Mouse (Mus musculus): Measurements from ENCODE around the gene Ahdc1.
"Not testable (repeated sequence)": the region's sequence is repeated elsewhere in the genome, so short reads cannot be mapped to it uniquely, and the experiment has no call there.

The Ahdc1 gene

DNA sequence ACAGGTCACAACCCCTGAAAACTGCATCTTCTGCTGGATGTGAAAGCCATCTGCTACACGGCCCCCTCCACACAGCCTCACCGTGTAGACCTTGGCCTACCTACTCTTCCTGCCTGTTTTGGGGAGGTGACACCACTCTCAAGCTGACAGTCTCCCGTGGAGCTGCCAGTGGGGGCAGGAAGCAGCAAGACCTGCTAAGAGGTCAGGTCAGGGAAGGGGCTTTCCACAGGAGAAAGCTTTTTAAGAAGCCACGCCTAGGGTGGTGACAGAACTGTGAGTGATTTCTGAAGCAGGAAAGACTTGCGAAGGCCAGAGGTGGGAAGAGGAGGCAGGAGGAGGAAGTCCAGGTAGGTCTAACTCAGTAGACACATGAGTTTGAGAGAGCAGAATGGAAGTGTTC is 67.9 kb downstream of the Ahdc1 start:
- no peak for DNase-seq (ENCODE audit: low read depth, low spot score)

DNA sequence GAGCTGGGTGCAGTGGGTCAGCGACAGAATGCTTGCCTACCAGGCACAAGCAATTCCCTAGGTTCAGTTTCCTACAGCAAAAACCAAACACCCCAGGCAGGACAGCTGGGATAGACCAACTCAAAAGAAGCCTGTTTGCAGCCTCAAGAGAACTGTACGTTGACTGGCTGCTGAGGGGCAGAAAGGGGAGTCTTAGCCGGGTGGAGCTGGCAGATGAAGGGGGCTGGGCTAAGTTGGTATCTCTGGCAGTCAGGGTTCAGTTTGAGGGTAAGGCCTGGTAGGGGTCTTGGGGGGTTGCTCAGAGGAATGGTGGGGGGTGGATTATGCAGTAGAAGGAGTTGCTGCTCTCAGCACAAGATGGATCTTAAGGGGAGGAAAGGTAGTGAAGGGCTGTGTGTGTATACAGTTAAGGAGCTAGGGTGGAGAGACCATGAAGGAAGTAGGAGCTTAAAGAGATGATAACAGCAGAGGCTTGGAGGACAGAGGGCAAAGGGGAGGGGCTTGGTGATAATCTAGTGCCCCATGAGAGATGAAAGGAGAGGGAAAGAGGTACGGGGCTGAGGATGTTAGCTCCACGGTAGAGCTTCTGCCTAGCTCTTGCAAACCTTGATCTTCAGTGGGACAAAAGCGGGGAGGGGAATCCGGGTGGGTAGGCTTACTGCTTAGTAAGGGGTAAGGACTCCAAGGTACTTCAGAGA is 68.5 kb downstream of the Ahdc1 start:
- no peak for DNase-seq (ENCODE audit: low read depth, low spot score)

DNA sequence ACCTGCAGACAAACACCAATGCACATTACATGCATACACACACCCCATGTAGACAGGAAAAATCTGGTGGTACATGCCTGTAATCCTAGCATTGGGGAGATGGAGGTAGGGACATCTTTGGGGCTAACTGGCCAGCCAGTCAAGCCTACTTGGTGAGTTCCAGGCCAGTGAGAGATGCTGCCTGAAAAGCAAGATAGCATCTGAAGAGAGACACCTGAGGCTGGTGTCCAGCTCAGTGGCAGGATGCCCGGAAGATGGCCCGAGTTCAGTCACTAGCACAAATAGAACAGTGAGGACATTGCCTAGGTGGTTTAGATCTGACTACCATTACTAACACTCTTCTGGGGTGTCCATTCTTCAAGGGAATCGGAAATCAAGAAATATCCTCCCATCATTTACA is 69.8 kb downstream of the Ahdc1 start:
- DNase-seq (ENCODE audit: low read depth, low spot score): no peak

DNA sequence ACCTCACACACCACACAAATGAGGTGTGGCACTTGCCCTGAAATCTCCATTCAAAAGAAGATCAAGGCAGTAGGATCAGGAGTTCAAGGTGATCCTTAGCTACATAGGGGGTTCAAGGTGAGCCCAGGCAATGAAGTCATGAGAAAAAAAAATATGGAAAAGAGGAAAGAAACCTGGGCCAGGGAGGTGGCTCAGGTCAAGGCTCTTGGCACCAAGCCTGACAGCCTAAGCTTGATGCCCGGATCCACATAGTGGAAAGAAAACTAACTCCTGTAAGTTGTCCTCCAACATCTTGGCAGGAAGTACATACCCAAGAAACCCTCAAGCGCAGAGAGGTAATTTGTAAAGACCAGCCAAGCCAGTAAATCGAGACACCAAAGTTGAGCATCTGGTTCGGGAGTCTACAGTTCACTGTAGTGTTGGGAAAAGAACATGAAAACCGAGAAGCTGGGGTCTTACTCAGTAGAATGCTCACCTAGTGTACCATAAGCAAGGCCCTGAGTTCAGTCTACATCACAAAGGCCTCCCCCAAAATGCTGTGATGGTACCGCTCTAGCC is 71.2 kb downstream of the Ahdc1 start:
- no peak for DNase-seq (ENCODE audit: low read depth, low spot score)

DNA sequence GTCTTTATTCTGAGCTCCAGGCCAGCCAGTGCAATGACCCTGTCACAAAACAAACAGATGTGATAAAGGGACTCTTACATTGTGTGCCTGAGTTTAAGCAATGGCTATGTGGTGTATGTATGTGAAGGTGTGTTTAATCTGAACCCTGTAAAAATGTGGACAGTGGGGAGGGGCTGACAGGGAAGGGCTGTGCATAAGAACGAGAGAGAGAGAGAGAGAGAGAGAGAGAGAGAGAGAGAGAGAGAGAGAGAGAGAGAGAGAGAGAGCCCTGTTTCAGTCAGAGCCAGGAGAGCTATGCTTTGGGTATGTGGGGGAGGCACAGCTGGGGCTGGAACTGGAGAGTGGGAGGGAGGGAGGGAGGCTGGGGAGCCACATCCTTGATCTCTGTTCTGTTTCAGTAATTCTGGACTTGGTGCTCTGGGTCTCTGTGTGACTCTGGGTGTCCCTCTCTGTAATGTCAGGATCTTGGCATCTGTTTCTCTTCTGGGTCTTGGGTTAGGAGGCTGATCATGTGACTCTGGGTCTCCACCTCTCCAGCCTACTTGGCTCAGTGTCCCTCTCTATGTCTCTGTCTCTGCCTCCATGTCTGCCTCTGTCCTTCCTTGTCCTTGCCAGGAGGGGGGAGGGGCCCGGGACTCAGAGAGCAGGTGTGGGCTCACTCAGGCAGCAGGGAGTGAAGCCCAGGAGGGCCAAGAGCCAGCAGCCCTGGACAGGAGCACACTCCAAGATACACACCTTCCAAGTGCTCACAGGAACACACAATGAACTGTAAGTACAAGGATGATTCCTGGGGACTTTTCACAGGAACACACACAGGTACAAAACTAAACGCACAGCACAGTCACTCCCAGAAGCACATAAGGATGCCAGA is 73.2 kb downstream of the Ahdc1 start:
- no peak for DNase-seq (ENCODE audit: low read depth, low spot score)

DNA sequence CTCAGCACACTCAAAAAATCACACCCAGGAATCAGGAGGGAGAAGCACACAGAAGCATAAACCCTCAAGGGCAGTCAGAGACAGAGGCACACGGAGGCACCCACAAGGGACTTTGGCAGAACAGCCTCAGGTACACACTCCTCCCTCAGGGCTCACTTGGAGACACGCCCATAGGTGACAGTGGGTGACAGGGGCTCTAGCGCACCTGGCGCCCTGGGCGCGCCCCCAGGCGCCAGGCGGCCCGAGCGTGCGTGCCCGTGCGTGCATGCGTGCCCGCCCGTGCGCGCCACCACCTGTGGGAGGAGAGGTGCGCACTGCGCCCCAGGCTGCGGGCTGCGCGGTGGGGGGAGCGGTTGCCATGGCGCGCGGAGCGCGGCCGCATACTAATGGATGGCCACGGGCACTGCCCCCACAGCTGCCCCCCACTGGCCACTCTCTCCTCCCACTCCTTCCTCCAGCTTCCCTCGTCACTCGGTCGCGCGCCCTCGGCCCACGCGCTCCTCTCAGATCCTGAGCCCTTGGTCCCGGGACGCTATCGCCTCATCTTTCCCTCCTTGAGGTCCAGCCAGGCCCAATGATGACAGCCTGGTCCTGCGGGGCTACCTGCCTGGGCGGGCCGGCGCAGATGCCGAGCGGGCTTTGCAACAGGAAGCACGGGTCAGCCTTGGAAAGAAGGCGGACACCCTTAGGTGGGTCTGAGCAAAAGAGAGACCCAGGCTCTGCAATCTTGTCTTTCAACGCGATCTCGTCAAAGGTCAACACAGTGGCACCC is 74.1 kb downstream of the Ahdc1 start:
- DNase-seq (ENCODE audit: low read depth, low spot score): no peak

DNA sequence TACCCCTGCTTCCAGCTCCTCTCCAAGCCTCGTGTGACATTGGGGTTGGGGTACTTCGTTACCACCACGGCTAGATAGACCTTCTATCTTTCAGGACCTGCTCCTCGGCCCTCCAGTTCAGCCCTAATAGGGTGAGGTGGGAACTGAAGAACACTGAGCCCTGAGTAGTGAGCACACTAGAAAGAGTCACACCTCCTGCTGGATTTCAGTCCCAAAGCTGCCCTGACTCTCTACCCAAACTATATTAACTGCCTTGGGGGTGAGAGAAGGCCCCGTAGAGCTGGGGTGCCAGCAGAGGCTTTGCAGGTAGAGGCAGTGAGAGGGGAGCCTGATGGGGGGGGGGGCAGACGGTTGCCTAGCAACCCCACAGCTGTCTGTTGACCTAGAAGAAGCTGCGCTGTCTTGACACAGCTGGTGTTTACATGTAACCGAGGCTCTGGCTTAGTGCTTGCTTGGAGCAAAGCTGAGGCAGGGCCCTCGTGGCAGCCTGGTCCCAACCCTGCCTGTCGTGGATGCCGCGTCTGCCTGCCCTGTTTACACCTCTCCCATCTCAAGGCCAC is 74.8 kb downstream of the Ahdc1 start:
- no peak for DNase-seq (ENCODE audit: low read depth, low spot score)

DNA sequence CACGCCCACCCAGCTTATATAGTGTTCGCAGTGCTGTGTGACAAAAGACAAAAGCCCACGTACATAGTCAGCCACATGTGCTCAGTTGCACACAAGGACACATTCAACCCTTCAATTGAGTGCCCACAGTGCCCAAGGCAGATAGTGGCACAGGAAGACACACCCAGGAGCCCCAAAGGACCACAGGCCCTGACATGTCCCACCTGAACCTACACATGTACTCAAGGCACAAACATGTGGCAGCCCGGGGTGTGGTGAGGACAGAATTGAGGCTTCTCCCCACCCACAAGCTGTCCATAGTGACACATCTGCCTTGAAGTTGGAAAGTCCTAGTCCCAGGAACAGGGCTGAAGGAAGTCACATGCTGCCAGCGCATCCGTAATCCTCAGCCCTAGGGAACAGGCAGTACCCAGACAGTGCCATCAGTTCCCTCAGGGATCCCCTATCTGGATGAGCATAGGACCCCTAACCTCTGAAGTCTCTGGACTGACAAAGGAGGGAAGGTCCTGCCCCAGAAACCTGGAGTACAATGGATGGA is 76.2 kb downstream of the Ahdc1 start:
- no peak for DNase-seq (ENCODE audit: low read depth, low spot score)

DNA sequence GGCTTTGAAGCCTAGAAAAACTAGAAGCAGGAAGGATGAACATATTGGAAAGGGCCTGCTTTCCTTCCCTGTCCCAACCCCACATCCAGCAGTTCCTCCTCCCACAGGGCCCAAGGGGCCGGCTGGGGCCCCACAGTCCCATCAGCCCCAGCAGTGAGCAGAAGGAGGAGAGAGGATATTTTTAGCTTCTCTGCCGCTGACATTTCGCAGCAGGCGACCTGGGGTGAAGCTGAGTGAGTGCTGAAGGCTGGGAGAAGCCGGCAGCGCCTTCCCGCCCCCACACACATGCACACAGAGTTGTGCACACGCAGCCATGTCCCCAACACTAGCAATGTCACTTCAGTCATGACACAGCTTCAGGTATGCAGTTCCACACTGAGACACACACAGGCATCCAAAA is 76.8 kb downstream of the Ahdc1 start:
- no peak for DNase-seq (ENCODE audit: low read depth, low spot score)

DNA sequence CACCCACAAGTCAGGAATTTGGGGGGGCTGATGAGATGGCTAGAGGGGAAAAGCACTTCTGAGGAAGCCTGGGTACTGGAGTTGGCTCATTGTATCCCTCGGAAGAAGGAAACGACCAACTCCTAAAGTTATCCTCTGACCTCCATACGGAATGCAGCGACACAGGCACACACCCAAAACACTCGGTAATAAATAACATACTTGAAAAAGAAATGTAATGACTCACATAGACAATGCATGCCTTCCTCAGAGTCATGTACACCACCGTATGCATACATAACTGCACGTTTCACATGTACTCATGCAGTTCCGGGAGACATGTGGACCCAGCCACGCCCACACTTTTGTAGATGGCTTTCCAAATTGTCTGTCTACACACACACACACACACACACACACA is 78.3 kb downstream of the Ahdc1 start:
- DNase-seq (ENCODE audit: low read depth, low spot score): no peak

DNA sequence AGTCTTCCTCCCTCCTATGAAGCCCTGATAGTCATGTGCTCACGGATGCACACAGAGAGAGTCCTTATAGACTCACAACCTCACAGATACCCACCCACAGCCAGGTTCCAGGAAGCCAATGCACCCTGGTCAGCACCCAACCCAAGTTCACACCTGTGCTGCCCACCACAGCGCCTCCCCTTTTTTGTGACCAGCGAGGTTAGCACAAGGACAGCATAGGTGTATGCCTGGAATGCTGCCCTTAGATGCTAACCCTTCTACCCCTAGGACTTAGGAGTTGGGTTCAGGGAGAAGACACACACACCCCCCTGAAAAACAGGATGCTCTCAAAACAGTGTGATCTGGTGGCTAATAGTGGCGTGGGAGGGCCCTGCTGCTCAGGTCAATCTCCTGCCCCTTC is 78.7 kb downstream of the Ahdc1 start:
- no peak for DNase-seq (ENCODE audit: low read depth, low spot score)

DNA sequence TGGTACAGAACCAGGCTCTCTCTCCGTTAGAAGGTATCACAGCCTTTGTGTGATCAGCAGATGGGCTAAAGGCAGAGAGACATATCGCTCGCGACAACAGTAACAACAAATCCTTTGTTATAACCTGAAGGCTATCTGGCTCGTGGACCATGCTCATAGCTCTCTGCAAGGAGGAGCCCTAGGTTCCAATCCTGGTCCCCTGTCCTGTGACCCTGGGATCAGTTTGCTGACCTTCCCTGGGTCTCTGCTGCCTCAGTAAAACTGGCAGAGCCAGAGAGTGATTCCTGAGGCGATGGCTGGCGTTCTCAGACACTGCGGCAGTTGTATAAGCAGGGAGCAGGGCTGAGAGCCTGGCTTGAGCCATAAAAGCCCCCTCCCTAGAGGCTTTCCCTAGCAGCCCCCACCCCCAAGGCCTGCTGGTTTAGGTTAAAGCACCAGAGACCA is 79.2 kb downstream of the Ahdc1 start:
- no peak for DNase-seq (ENCODE audit: low read depth, low spot score)

DNA sequence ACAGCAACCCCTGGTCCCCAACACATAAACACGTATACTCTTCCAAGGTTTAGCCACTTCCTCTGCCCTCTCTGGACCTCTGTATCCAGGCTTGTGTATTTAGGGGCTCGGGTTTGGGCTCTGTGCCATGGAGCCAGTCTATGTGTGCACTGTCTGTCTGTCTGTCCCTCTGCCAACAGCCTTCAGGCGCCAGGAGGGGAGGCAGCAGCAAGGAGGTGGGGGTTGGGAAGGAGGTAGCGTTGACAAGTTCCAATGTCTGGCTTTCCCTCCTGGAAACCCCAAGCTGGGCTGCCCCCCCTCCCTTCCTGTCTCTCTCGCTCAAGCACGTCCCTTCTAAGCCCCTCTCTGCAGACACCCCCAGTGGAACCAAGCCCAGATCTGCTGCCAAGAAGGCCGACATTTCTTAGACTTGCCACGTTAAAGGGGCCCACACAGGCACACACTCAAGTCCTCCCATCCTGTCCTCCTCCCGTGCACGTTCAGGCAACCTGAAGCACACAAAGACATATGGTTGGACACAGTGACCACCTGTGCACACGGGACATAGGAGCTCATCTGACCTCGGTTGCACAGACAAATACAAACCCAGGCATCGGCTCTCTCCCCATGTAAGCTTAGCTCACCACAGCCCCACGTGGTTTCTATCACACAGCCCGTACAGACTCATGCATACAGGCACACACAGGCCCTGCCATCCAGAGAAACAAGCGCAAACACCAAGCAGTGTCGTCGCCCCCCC is 79.8 kb downstream of the Ahdc1 start:
- peak; percentile 81 for DNase-seq (ENCODE audit: low read depth, low spot score)

DNA sequence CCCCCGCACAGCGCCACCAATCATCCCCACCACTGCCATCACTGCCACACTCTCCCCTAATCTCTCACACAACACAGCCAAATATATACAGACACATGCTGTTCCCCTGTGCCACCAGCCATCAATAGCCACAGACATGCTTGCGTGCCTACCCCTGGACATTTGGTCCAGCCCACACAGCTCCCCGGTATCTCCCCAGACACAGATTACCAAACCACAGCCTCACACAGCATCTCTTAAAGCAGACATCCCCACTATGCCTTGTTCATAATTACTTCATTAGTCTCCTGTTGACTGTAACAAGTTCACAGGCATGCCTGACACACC is 80.4 kb downstream of the Ahdc1 start:
- DNase-seq (ENCODE audit: low read depth, low spot score): no peak

DNA sequence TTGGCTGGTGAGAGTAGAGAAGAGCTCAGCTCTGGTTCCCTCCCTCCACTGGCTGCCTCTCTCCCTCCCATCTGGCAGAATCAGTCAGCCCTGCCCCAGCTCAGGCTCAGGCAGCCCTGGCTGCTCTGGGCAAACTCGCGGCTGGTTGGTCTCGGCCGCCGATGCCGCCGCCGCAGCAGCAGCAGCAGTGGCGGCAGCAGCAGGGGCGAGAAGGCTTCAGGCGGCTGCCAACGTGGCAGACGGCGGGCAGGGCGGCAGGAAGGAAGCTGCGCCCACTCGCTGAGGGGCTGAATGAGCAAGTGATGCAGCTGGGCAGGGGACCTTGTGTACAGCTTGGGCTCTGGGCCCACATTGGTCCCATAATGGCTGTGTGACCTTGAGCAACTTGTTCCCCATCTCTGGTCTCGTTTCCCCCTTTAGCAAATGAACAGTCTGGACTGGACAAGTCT is 81.4 kb downstream of the Ahdc1 start:
- no peak for DNase-seq (ENCODE audit: low read depth, low spot score)

DNA sequence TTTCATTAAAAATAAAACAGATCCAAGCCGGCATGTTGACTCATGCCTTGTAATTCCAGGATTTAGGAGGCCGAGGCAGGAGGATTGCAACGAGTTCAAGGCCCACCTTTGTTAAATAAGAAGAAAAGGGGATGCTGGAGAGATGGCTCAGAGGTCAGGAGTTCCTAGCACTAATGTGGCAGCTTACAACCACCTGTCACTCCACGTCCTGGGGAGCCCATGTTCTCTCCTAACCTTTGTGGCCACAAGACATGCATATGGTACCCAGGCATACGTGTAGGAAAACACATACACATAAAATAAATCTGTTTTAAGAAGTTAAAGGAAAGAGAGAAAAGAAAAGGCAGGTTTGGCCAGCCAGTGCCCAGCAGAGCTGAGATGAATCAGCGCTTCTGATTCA is 82.0 kb downstream of the Ahdc1 start:
- DNase-seq (ENCODE audit: low read depth, low spot score): no peak

DNA sequence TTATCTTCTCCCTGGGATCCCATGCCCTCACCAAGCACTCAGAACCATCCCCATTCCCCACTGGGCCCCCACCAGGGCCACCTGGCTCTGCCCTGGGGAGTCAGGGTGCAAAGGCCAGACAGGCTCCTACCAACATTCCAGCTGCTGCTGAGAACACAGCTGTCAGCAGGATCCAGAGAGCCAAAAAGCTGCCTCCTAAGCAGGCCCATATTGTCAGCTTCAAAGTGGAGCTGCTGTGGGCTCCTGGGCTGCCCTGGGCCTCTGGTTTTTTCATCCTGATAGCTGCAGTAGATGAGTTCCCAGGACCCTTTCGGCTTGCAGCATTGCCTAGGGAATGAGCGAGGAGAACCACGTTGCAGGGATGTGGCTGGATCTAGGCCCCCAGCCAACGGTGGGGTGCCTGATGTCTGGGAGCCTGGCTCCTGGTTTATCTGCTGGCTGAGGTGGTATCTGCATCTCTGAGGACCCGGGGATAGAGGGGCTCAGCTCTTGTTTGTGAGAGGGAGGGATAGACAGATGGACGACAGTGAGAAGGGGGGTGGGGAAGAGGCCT is 82.5 kb downstream of the Ahdc1 start:
- DNase-seq (ENCODE audit: low read depth, low spot score): no peak

DNA sequence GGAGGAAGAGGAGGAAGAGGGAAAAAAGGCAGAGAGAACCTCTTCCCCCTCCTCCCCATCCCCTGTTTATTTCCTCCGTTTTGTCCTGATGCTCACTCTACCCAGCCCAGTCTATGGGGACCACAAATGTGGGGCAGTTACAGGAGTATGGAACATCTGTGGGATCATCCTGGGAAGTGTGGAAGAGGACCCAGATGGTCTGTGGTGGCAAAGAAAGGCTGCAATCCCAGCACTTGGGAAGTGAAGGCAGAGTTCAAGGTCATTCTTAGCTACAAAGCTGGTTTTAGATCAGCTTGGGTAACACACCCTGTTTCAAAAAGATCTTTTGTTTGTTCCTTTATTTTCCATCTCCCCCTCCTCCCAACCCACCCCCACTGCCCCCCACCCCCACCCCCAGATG is 83.2 kb downstream of the Ahdc1 start:
- no peak for DNase-seq (ENCODE audit: low read depth, low spot score)

DNA sequence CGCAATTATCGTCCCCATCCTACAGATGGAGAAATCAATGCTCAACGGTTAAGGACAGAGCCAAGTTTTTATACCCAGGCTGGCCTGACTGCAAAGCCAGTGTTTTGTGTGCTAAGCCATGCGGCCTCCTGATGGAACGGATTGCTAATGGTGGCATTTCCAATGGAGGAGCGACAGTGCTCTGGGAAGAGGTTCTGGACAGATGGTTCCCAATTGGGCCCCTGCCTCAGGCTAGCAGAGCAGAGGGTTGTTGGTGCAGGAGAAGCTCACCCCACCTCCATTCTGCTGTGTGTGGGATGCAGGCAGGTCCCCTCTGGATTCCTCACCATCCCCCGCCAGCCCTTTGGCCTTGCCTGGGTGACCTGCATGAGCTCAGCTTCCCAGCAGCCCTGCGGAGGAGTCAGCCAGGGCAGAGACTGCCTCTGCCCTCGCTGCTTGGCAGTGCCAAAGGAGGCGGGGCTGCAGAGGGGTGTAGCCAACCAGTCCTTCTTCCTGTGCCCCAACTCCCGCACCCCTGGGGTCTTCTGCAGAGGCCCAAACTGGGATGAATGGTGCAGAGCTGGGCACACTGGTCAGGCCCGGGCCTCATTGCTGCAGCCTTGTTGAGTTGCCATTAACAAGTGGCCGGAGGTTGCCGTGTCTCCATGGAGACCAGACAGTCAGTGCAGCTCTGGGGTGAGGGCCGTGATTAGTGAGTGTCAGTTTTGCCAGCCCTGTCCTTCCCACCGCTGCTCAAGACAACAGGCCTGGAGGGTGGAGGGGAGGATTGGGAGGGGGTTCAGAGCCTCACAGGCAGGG is 84.1 kb downstream of the Ahdc1 start:
- no peak for DNase-seq (ENCODE audit: low read depth, low spot score)

DNA sequence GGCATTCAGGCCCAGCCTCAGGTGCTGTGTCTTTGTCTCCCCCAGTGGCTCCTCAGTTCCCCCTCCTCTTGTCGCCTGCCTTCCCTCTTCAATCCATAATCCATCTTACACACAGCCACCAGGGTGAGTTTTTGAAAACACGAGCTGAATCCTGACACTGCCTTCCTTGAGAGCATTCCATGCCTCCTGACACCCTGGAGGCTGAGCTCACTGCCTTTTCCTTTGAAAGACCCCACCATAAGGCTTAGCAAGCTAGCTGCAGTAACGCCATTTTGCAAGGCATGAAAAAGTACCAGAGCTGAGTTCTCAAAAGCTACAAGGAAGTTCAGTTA is 84.6 kb downstream of the Ahdc1 start:
- DNase-seq (ENCODE audit: low read depth, low spot score): not testable (repeated sequence)

Data from brain, embryonic 18.5 days (tissue).